Mouse (Mus musculus): ENCODE measurements at regions not wholly inside any gene's neighbourhood (a gene's known extent, or its start where the extent isn't known, plus 50 kb on each side); places are given as distances from the start of the nearest gene placed in this dataset.

DNA sequence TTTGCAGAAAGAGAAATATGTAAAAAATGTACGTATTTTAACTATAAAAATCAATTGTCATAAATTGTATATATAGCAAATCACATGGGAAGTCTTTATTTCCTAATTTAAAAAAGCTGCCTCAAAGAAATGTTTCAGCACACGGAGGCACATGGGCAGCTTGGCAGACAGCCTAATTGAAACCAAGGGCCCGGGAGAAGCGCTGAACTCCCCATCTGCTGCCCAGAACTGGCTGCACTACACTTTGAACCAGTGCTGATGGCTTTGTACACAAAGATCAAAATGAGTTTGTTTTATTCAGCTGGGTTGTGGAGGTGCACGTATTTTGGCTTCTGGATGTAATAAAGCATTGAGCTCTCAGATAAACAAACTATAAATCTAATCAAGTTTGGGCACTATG is 100.2 kb upstream of the Rspo3 start:
- DNase-seq (ENCODE audit: low read depth, low spot score) = no peak

DNA sequence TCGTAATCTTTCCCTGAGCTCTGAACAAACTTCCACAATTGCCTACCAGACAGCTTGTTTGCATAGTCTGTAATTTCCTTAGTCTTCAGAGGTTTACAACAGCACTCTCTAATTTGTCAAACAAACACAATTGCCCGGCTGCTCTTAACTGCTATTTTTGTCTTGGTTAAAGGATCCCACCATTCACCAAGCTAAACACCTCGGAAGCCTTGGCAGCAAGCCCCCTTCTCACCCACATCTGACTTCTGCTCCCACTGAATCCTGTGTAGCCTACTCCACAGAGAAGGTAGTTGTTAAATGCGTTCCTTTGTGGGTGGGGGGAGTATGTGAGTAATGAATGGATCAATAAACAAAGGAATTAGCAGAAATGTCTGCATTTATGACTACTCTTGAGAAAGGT is 59.8 kb upstream of the Rspo3 start:
- DNase-seq (ENCODE audit: low read depth, low spot score) = no peak

DNA sequence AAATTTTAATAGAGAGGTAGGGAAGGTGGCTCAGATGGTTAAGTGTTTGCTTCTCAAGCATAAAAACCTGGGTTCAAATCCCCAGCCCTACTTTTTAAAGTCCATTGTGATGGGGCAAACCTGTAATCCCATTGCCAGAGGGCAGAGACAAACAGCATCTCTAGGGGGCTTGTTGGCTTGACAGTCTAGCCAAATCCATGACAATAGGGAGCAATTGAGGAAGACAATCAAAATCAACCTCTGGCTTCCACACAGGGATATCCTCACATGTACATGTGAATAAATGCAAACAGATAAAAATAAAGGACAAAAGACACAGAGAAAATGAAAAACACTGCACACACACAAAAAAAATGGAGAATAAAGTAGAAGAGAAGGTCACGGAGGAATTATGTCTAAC is 59.3 kb upstream of the Rspo3 start:
- no peak for DNase-seq (ENCODE audit: low read depth, low spot score)

DNA sequence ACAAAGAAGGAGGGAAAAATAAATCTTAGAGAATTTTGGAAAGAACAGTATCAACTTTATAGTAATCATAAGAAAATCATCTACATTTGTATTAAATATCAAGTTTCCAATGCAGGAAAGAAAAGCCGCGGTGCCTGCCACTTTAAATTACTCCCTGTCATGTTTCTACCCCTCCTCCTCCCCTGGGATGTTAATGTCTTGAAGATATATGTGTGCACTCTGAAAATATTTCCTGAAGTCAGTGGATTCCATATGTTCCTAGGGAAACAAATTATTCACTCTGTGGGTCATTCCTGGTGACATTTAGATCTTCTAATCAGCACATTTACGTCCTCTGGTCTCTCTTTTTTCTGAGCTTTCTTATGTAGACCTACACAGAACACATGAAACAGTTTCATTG is 57.2 kb upstream of the Rspo3 start:
- DNase-seq (ENCODE audit: low read depth, low spot score) = no peak

DNA sequence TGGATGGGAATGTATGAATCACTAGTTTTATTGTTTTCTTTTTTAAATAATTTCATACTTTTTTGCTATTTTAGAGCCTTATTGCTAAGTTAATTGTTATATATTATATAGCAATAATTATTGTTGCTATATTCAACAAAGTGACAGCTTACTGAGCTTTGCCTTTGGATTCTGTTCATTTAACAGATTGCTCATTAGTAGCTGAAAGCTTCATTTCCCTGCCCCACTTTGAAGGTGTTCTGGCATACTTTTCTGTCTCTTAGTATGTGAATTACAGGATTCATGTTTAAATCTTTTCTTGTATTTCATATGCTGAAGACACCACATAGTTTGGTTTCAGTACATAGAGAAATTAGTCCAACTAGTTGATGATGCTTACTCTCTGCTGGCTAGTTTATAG is 54.5 kb upstream of the Rspo3 start:
- DNase-seq (ENCODE audit: low read depth, low spot score) = no peak

DNA sequence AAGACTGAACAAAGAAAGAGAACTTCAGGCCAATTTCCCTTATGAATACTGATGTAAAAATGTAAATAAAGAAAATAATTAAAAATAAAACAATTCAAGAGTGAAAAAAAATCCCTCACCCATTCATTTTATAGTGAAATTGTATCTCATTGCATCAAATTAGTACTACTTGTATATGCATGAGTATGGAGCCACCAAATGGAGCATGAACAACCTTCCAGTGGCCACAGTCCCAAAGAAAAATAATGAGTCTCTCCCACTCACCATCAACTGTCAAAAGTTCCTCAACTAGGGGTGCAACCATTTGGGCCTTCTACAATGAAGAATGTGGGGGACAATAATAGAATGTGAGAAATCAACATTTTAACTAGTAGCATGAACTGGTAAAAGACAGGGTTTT is 54.1 kb upstream of the Rspo3 start:
- DNase-seq (ENCODE audit: low read depth, low spot score) = no peak

Data from A20 (cell line).